Mouse (Mus musculus): ENCODE measurements around the gene Lamc3.

Lamc3 gene

DNA sequence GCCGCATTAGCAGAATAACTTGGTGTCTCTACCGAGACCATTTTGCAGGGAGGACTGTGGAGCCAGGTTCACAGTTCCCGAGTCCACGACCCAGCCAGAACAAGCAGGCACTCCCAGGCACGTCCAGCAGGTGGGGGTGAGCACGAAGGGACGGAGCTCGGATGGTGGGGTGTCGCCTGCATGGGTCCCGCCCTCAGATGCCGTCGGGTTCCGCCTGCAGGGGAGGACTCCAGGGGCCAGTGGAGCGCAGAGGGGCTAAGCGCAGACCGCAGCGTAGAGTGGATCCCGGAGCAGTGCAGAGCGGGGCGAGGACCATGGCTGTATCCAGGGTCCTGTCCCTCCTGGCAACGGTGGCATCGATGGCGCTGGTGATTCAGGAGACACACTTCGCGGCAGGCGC lies at the start of gene Lamc3:
Gene Lamc3 (plus strand): TSS at position 262 of the 400 bp plus-strand sequence.
- DNase-seq (ENCODE audit: low spot score) = no peak

DNA sequence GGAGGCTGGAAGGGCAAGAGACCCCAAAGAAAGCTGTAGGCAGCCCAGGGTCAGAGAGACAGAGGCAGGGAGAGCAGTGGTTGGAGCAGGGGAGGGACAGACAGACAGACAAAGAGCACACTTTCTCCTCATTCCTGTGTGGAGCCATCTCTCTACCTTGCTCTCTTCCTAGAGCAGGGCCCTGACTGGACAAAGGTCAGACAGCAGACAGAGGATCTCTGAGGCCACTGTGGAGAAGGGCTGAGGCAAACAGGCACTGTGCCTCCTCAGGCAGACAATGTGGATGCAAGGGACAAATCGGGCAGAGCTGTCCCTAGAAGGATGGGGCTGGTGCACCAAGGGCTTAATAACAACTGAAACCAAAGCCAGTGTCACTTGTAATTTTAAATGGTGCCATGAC lies 48.2 kb upstream of the Lamc3 start:
- DNase-seq (ENCODE audit: low spot score) = no peak

DNA sequence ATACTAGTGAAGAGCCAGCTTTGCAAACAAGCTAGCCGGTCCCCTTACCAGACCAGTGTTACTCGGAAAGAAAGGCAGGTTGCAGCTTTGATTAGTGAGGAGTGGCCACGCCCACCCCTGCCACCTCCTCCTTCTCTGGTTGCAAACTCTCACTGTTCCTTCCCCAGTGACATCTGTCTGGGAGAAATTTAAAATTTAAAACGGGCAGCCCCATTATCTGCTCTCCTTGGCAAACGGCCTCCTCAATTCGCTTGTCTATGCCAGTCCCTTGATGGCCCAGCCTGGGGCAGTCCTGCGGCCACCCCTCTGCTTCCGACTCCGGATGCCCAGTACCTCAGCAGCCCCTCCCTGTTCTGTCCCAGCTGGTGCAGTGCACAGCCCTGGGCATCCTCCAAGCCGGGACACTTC lies 42.4 kb upstream of the Lamc3 start:
- no peak for DNase-seq (ENCODE audit: low spot score)

DNA sequence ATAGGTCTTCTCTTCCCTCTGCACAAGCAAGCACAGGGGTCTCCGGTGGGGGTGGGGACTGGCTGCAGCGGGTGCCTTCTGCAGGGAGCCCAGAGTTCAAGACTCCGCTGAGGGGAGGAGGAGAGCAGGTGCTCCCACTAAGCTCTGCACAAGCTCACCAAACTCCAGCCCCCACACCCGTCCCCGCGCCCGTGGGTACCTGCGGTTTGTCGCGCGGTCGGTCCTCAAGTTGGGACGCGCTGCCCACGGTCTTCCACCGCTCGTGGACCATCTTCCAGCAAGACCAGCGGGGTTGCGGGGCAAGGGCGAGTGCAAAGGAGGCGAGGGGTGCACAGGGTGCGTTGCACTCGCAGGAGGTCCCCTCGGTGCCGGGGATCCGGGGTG lies 41.6 kb upstream of the Lamc3 start:
- no peak for DNase-seq (ENCODE audit: low spot score)

DNA sequence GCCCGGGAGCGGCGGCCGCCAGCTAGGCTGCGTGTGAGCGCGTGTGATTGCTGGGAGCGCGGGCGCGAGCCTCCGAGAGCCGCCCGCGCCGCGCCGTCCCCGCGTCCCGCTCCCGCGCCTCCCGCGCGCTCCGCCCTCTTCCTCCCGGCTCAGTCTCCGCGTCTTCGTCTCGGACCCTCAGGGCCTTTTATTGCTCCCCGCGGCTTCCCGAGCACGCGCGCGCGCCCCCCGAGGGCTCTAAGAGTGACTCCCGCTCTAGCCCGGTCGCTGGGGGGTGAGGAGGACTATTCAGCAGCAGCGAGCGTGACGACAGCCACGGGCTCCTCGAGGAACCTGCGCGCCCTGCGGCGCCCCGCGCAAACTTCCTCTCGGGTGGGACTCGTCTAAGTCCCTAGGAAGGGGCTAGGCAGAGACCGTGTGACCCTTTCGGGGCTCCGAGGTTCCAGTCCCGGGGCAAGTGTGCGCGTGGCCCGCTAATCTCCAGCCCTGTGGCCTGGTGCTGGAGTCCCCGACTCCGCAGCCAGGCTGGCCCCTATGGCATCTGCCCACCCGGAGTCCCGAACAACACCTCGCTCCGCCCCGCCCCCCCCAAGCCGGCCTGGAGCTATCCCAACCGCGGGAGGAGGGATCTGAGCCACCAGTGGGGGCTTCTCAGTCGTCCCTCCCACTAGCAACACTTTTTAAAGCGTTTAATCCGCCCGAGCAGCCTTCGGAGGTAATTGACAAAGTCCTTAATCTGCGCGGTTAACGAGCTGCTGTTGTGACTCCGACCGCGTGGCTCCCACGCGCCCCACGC lies 41.0 kb upstream of the Lamc3 start, which contains the start of gene Fibcd1:
Gene Fibcd1 (minus strand): TSS at position 110 of the 796 bp plus-strand sequence.
- no peak for DNase-seq (ENCODE audit: low spot score)

DNA sequence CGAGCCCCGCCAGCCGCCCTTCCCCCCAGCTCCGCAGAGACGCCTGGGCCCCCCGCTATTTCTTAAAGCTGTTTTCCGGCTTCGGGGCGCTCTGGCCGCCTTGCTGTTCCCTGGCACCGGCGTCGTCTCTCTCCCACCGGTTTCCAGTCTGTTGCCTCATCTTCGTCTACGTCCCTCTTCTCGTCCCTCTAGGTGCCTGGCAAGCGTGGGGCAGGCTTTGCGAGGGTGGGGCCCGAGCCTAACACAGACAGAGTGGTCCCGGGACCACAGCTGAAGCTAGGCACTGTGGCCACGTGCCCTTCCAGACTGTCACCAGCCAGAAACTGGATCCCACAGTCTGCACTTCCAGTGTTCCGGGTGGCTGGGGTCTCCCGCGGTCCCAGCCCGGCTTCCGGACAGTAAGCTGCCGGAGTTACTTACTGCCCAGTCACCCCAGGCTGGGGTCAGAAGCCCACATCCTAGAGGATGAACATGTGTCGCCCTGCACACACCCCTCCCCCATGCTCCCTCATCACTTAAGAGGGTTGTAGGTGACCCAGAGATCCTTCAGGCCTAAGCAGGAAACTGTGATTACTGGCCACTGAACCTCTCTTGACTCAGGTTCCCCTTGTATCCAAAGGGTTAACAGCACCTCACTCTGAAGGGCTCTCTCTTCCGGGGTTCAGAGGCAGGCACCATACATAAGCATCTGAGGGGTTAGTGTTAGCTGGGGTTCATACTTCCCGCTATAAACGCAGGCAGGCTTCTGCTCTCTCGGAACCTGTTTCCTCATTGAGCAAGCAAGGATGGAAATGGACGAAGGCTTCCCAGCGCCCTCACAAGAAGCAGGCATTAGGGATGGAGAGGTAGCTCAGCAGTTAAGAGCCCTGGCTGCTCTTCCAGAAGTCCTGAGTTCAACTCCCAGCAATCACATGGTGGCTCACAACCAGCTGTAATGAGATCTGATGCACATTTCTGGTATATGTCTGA lies 40.1 kb upstream of the Lamc3 start:
- no peak for DNase-seq (ENCODE audit: low spot score)

DNA sequence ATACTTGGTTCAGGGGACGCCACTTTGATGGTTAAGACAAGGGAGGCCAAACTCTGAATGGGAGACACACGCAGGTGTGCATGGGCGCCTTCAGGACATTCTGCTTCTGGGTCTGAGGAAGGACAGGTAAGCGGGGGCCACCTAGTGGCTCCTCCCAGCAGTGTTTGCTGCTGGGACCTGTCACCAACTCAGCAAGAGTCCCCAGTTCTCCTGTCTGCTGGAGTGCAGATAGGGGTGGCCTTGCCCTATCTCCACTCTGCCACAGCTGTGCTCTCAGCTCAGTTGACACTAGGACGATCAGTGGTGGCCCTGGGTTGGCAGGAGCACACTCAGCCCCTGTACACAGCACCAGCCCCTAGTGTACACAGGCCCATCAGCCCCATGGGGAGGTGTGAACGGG lies 39.2 kb upstream of the Lamc3 start:
- DNase-seq (ENCODE audit: low spot score) = no peak

DNA sequence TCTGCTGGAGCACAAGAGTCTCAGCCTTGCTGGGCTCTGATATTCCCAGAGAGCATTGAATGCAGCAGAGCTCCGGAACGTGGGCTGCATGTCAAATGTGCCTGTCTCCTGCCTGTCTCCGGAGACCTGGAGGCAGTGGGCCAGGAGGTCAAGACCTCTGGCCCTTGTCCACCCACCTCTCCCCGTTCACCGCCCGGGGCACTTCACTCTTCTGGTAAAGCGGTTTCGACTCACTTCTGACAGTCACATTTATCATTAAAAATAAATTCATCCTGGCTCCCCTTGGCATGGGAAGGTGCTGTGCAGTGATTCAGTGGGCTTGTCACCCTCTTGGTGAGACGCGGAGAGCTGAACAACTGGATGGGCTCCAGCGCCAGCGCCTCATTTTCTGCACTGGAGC lies 37.0 kb upstream of the Lamc3 start:
- peak; percentile 12 for DNase-seq (ENCODE audit: low spot score)

DNA sequence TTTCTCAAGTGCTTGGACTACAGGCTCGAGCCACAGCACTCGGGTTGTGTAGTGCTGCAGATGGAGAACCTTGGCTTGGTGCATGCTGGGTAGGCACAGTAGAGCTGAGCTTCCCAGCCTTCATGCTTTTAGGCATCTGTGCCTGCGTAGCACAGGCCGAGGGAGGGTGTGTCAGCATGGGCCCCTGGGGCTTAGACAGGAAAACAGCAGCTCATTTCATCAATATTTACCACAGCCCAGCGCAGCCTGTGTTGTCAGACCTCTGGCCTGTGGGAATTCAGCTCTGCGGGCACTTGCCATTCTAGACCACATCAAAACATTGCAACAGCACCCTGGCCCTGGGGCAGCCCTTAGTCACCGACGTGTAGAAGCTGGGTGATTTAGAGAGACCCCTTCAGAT lies 31.1 kb upstream of the Lamc3 start:
- peak; percentile 18 for DNase-seq (ENCODE audit: low spot score)

DNA sequence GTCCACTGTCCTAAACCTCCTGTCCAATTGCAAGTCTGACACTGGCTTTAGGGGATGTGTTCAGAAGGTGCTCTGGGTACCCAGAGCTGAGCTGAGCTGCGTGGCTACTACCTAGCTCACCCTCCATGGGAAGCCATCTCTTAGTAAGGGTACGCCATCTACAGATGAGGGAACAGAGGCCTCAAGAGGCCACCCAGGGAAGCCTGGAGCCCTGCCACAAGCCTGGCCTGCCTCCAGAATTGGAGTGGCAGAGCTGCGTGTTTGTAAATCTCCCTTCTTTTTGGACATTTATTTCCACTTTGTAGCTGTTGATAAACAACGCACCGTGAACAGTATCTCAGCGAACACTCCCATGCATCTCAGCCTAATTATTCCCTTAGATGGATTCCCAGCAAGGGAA lies 29.9 kb upstream of the Lamc3 start:
- peak; percentile 63 for DNase-seq (ENCODE audit: low spot score)

DNA sequence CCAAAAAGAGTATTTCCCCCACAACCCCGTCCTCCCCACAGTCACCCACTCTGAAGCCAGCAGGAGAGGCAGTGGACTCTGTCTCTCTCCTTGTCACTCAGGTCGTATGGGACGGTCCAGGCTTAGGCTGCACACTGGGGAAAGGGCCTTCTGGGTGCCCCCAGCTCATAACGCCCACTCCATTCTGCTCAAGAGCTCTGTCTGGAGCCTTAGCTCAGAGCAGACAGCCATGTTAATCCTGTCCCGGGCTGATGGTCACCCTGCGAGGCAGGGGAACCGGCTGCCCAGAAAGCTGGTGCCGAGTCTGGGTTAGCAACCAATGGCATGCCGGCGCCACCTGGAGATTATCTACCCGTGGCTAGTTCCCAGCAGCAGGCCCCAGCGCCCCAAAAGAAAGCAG lies 28.6 kb upstream of the Lamc3 start:
- DNase-seq (ENCODE audit: low spot score) = no peak

DNA sequence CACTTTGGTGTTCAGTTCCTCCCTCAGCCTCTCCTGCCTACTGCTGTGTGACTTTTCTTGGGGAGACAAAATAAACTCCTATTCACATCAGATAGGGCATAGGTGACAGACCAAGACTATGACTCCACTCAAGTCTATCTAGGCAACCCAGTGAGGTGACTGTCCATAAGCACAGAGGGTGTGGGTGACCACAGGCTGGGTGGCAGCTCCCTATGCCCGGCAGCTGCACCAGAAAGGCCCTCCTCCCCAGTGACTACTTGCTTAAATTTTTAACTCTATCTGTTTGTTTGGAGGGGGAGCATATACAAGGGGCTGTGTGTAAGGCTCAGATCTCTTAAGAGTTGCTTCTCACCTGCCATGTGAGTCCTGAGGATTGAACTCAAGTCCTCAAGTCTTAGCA lies 24.2 kb upstream of the Lamc3 start:
- DNase-seq (ENCODE audit: low spot score) = no peak

DNA sequence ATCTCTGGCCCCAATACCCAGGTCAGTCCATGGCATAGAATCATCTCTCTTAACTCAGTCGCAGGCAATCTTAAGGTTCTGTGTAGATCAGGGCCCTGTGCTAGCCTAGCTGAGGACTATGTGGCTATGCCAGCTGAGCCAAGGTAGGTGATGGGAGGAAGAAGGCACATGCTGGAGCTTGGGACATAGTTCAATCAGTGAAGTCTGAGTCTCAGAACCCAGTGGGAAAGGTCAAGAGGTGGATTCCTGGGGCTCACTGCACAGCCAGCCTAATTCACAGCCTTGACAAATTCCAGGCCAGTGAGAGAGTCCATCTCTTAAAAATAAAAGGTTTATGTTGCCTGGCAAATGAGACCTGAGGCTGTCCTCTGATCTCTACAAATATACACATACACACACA lies 23.3 kb upstream of the Lamc3 start:
- no peak for DNase-seq (ENCODE audit: low spot score)

DNA sequence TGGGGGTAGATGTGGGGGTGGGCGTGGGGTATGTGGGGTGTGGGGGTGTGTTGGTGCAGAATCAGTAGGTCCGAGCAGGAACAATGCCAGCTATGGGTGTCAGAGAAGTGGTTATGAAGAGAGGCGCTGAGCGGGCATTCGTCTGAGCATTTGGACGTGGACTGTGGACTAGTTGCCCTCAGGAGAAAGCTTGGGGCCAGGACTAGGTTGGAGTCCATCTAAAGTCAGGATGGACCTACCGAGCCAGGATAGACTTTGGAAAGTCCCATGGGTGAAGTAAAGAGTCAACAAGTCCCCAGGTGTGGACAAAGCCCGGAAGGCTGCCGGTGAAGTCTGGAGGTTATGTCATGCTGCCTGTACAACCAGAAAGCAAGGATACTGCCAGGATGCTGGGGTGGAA lies 22.2 kb upstream of the Lamc3 start:
- DNase-seq (ENCODE audit: low spot score) = no peak

DNA sequence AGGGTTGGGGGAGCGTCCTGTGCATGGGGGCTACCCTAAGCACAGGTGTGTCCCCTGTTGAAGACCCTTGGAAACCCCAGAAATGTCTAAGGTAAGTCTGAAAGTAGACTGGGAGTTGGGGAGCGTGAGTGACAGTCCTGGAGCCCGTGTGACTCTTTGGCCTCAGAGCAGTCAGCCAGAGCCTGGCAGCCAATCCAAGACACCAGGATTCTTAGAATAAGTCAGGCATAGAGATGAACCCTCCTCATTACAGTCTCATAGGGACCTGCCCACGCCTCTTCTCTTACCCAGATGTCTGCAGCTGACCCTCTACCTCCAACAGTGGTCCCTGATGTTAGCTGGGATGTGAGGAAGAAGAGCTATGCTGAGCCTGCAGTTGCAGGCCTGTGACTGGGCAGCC lies 21.8 kb upstream of the Lamc3 start:
- DNase-seq (ENCODE audit: low spot score) = no peak

DNA sequence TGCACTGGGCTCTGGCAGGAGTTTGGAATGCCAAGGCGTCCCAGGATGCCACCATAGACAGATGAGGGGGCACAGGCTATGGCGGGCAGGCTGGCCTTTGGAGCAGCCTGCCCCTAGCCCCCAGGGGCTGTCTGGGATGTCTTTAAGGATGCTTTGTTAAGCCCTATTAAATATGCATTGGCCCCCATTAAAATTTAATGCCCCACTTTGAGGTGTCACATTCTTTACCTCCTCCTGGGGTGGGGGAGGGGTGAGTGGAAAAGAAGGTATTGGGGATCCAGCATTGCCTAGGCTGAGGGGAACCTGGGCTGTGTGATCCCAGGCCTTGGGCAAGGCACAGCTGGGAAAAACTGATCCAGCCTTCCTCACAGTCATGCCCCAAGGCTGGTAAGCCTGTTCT lies 21.3 kb upstream of the Lamc3 start:
- no peak for DNase-seq (ENCODE audit: low spot score)

DNA sequence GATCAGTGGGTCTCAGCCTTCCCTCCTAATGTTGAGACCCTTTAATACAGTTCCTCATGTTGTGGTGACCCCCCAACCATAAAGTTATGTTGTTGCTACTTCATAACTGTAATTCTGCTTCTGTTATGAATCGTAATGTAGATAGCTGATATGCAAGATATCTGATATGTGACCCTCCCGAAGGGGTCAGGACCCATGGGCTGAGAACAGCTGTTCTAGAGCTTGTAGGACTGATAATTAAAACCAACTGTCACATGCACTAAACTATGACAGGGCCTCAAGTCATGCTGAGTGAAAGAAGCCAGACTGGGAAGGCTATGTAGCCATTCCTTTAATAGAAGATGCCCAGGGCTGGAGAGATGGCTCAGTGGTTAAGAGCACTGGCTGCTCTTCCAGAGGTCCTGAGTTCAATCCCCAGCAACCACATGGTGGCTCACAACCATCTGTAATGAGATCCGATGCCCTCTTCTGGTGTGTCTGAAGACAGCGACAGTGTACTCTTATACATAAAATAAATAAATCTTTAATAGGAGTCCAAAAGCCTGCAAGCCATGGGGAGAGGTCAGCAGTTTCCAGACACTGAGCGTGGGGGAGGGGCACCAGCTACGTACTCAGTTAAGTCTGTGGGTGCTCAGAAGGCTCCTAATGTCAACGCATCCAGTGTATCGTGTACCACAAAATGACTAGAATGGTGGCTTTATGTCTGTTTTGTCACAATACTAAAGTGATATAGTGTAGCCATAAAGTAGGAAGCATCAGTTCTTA lies 19.1 kb upstream of the Lamc3 start:
- DNase-seq (ENCODE audit: low spot score) = no peak

DNA sequence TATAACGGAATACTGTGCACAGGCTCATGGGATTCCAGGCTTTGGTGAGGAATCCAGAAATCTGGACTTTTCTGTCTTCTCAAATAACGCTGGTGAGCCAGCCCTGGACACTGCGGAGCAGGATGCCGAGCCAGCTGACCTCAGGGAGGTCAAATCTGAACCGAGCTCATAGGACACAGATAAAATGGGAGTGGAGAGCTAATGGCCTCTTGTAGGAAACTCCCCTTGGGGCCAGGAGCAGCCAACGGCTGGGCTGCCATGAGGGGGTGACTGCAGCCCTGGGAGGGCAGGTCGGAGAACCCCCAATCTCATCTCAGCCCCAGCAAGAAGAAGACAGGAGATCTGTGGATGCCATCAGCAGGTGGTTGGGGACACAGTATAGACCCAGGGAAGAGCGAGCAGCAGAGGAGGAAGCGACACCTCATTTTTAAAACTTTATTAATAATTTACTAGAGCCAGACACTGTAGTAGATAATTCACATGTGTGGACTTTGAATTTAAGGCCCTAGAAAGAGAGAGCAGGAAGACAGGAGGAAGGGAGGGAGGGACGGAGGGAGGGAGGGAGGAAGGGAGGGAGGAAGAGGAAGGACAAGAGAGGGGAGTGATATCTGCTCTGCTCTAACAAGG lies 18.4 kb upstream of the Lamc3 start:
- DNase-seq (ENCODE audit: low spot score) = no peak

DNA sequence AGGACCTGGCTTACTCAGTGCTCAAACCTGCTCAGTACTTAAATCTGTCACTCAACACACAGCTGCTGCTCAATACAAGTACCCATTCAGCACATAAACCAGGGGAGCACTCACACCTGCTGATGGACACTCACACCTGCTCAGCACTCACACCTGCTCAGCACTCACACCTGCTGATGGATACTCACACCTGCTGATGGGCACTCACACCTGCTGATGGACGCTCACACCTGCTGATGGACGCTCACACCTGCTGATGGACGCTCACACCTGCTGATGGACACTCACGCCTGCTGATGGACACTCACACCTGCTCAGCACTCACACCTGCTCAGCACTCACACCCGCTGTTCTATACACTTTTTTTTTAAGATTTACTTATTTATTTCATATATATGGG lies 17.4 kb upstream of the Lamc3 start:
- DNase-seq (ENCODE audit: low spot score) = no peak

DNA sequence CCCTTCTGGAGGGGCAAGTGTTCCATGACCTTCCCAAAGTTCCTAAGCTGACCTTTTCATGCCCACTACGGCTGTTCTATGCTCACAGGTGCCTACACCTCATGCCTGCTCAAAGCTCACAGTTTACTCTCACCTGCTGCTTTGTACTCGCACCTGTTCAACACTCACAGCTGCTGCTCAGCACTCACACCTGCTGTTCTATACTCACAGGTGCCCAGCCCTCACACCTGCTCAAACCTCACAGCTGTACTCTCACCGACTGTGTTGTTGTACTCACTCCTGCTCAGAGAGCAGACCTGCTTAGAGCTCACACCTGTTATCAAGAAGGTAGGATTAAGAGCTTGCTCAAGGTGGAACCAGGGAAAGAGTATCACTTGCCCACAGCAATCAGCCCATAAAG lies 16.4 kb upstream of the Lamc3 start:
- no peak for DNase-seq (ENCODE audit: low spot score)

DNA sequence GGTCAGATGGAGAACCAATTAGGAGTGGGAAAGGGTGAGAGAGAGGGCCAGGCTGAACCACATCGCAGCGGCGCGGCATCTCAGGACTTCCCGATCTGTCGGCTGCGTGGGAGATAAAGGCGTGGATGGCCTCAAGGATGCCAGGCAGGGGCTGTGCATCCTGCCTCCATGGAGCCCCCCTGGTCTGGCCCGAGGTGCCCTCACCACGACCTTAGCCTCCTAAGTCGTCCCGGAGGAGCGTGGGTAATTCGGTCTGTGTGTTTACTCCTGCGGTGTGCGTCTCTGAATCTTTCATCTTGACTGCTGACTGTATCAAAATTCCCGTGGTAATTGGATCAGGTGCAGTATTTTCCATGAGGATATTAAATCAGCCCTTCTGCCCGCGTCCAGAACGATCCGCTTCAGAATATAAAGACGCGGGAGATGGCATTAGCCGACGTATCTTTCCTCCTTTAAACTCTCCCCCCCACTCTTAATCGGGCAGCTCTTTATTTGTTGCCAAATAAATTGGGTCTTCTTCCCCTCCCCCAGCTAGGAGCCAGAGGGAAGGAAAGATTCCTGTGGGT lies 12.7 kb upstream of the Lamc3 start:
- DNase-seq (ENCODE audit: low spot score) = no peak

DNA sequence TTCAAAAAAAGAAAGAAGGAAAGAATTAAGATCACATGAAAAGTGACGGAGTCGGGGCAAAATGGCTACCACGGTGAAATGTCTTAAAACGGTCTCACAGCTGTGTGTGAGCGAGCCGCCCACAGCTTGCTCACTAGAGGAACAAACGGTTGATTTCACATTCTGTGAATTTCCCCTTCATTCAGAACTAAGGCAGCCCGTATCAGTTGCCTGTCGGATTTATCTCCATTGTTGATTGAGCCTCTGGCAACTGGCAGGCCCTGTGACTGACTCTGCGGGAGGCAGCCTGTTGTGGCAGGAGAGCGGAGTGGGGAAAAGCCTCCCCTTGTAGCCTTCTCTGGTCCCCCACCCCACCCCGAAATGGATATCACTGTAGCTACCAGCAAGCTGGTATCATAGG lies 10.6 kb upstream of the Lamc3 start:
- no peak for DNase-seq (ENCODE audit: low spot score)

Data from adipocyte (in vitro differentiated cells).